Mouse (Mus musculus) E14TG2a.4 (cell line): ENCODE data around the gene Ncoa1.

ENCODE experiments used
- H3K27me3 ChIP-seq: 2 replicates; pipeline ENCODE4 v1.6.1; 2014; ENCODE audit warnings: low read length, control low read depth; ENCODE audit not compliant: insufficient read depth
- H3K36me3 ChIP-seq: 2 replicates; pipeline ENCODE4 v1.6.1; 2014; ENCODE audit warnings: low read length, control low read depth; ENCODE audit not compliant: insufficient read depth
- H3K4me1 ChIP-seq: replicated peaks from 2 replicates; pipeline ENCODE4 v1.6.1; 2014; ENCODE audit warnings: low read depth, low read length, control low read depth
- H3K4me3 ChIP-seq: replicated peaks from 2 replicates; pipeline ENCODE4 v1.5.1; 2014; ENCODE audit warnings: mild to moderate bottlenecking, low read length
- H3K9me3 ChIP-seq: 2 replicates; pipeline ENCODE4 v1.6.1; 2014; ENCODE audit warnings: low read length, control low read depth
- CTCF ChIP-seq: conservative IDR thresholded peaks from 2 replicates; pipeline ENCODE4 v1.5.1; 2014; ENCODE audit warnings: low read length
- NANOG ChIP-seq: IDR thresholded peaks from 2 replicates; pipeline ENCODE4 v1.6.1; 2014; ENCODE audit warnings: borderline replicate concordance, low read length, mixed read lengths
- POU5F1 ChIP-seq: IDR thresholded peaks from 2 replicates; pipeline ENCODE4 v1.6.1; 2014; ENCODE audit warnings: low read length, borderline replicate concordance

The Ncoa1 gene

DNA sequence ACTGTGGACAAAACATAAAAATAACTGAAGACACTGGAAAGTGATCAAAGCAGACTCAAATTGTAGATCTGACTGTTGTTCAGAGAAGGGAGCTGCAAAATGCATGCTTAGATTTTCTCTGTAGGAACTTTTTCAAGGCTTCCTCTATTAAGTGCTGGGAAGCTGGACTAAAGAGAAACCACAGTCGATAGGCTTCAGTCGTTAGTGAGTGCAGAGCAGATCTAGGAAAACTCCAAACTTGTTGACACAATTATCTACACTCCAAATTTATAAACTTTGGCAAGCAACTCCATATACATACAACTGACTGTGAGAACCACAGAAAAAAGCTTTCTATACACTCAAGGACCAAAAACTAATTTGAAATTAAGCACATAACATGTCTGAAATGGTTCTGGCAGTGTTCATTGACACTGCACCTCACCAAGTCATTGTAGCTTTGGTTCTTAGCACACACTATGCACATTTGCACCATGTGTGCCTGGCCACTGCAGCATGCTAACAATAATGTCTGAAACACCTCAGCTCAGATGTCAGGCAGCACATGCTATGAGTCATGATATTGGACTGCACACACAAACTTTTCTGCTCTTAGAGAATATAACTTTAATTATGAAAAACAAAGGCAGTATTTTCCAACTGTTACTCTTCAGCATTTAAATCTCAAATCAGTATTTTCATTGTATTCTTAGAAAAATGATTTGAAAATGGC, 121.8 kb downstream of the Ncoa1 start:
- Histone ChIP-seq H3K4me1 (peaks cover 51% of the 10 kb centered on the region), H3K4me3 (0 out of 2 replicates have a peak overlapping the region, but pooled peaks have one; percentile 51), H3K9me3 (no peaks in the 10 kb centered on the region), H3K27me3 (no peaks in the 10 kb centered on the region), H3K36me3 (peaks cover 5% of the 10 kb centered on the region)
- TF ChIP-seq CTCF (no peak), POU5F1 (no peak), NANOG (no peak)

DNA sequence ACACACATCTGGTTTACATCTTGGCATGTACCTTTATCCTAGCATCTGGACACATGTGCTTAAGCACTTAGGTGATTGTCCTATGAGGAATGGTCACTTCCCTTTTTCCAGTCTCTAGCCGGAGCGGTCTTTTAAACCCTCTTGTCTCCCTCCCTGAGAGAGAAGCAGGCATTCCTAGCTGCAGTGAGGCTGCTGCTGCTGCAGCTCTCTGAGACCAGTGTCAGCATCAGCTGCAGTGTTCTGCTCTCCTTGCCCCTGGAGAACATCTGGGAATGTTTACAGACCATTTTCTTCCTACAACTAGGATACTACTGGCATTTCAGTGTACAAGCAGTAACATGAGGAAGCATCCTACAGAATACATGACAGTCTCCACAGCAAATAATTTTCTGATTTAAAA, 133.8 kb downstream of the Ncoa1 start:
- H3K27me3 ChIP-seq = no peaks in the 10 kb centered on the region
- H3K4me3 ChIP-seq = no peak overlapping the region
- peaks cover 5% of the 10 kb centered on the region for H3K36me3 ChIP-seq
- no peak for TF ChIP-seq POU5F1
- no peak for TF ChIP-seq NANOG
- TF ChIP-seq CTCF = no peak
- no peaks in the 10 kb centered on the region for H3K9me3 ChIP-seq
- no peaks in the 10 kb centered on the region; the same call in 1 of the 2 replicates for H3K4me1 ChIP-seq

DNA sequence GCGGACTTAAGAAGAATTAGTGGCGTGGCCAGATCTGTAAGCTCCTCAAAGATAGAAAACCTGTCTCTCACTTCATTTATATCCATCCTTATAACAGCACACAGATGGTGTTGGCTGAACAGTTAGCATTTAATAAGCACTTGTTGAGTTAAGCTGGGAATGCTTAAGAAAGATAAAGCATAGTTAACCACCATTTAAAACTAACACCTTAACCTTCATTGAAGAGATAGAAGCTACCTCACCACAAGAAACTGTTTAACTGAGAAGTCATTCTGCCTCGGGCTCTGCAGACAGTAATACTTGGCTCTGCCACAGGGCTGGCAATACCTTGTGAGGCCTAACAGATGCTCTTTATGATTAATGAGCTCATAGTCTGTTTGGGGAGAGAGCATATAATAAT, 134.9 kb downstream of the Ncoa1 start:
- no peaks in the 10 kb centered on the region for H3K9me3 ChIP-seq
- H3K4me1 ChIP-seq = no peaks in the 10 kb centered on the region; the same call in 1 of the 2 replicates
- H3K36me3 ChIP-seq = peaks cover 11% of the 10 kb centered on the region
- no peak overlapping the region for H3K4me3 ChIP-seq
- H3K27me3 ChIP-seq = no peaks in the 10 kb centered on the region
- TF ChIP-seq POU5F1 (no peak), CTCF (no peak), NANOG (no peak)

DNA sequence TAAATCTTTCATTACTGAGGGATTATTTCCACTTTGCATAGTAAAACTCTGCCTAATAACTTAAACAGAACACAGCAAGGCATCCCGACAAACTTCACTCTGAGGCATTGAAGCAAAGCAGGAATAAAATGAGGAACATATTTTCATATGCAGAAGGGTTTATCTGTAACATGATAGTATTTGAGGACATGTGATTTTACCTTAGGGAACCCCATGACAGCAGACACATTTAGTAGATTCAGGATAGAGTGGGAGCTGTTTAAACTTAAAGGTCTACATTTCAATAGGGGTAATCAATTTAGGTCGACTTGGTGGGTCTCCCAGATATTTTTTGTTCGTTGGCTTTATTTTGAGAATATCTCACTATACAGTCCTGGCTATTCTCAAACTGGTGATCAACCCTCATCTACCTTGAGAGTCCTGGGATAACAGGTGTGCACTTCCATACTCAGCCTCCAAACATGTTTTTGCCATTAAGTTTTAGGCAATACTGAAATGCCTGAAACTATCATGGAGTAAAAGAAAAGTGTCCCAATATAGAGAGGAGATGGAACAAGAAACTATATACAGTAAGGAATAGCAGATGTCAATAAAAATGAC, 136.6 kb downstream of the Ncoa1 start:
- H3K4me1 ChIP-seq = no peaks in the 10 kb centered on the region; the same call in 1 of the 2 replicates
- peaks cover 11% of the 10 kb centered on the region for H3K36me3 ChIP-seq
- H3K4me3 ChIP-seq = no peak overlapping the region
- H3K9me3 ChIP-seq = no peaks in the 10 kb centered on the region
- TF ChIP-seq POU5F1 (no peak), CTCF (no peak), NANOG (no peak)
- H3K27me3 ChIP-seq = no peaks in the 10 kb centered on the region

DNA sequence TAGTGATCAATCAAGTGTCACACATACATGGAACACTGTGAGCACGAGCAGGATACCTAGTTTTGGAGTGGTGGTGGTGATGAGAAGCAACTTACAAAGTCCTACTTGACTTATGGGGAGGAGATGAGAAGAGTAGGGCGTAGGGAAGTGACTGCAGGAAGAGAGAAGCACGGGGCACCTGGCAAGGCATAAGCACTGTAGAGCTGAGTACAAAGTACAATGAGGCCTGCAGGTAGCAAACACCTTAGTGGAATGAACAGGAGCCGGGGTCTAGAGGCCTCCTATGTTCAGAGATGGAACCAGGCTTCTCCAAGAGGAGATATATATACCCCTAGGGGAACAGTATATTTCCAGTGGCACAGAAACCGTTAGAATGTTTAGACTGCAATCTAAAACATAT, 153.4 kb downstream of the Ncoa1 start:
- TF ChIP-seq NANOG (no peak), POU5F1 (no peak), CTCF (no peak)
- H3K27me3 ChIP-seq = no peaks in the 10 kb centered on the region
- no peaks in the 10 kb centered on the region for H3K9me3 ChIP-seq

DNA sequence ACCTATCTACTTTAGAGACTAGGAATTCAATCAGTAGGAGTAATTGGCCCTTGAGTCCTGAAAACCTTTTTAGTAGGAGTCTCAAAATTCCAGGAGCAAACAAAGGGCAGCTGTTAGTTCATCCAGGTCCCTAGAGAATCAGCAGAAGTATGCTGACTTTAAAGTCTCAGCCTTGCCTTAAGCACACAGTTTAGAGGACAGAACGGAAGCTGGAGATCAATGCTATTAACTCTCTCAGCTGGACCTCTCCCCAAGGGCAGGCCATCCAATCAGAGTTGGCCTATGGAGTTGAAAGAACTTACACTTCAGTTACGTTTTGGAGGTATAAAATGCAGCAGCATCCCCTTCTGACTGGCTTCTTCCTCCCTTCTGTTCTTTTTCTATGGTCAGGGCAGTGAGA, 154.8 kb downstream of the Ncoa1 start:
- TF ChIP-seq NANOG = peak; percentile 57; the same call in 1 of the 2 replicates
- TF ChIP-seq POU5F1 = no peak
- Histone ChIP-seq H3K4me3 (no peak overlapping the region), H3K36me3 (0 out of 2 replicates have a peak, but pooled peaks cover 2% of the 10 kb centered on the region), H3K9me3 (no peaks in the 10 kb centered on the region), H3K4me1 (no peaks in the 10 kb centered on the region), H3K27me3 (no peaks in the 10 kb centered on the region)

More for the DNA sequence above, 153.4 kb downstream of the Ncoa1 start:
- Histone ChIP-seq H3K36me3 (0 out of 2 replicates have a peak, but pooled peaks cover 2% of the 10 kb centered on the region), H3K4me3 (no peak overlapping the region), H3K4me1 (no peaks in the 10 kb centered on the region)

DNA sequence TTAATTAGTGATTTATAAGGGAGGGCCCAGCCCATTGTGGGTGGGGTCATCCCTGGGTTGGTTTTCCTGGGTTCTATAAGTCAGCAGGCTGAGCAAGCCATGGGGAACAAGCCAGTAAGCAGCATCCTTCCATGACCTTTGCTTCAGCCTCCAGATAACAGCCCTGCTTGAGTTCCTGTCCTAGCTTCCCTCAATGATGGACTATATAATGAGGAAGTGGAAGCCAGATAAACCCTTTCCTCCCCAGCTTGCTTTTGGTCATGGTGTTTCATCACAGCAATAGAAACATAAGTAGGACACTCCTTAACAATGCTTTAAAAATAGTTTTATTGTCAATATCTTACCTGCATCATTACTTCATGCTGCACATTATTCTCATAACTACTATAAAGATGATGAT, 163.2 kb downstream of the Ncoa1 start:
- no peaks in the 10 kb centered on the region for H3K9me3 ChIP-seq
- H3K27me3 ChIP-seq = no peaks in the 10 kb centered on the region
- TF ChIP-seq NANOG (no peak), POU5F1 (no peak), CTCF (no peak)
- H3K36me3 ChIP-seq = peaks cover 12% of the 10 kb centered on the region
- no peak overlapping the region for H3K4me3 ChIP-seq
- H3K4me1 ChIP-seq = no peaks in the 10 kb centered on the region

DNA sequence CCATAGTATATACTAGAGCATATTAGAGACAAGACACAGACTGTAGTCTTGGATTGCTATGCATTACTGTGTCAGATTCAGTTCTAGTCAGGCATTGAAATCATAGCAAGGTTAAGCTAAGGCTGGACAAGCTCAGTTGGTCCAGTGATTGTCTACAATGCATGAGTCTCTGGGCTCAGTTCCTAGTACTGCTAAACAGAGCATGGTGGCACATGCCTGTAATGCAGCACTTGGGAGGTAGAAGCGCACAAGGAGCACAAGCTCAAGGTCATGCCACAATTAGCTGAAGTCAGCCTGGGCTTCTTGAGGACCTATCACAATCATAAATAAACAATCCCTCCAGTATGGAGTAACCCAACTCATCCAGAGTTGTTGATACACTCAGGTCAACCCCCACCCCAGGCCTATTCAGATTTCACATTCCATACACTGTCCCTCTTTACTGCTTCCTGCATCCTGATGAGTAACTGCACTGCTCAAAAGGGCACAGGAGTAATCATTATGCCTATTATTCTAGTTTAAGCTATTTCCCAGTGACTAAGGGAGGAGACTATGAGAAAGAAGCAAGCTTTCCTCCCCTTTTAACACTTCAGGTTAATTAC, 170.2 kb downstream of the Ncoa1 start:
- Histone ChIP-seq H3K27me3 (no peaks in the 10 kb centered on the region), H3K36me3 (no peaks in the 10 kb centered on the region), H3K9me3 (no peaks in the 10 kb centered on the region), H3K4me3 (no peak overlapping the region), H3K4me1 (no peaks in the 10 kb centered on the region)
- TF ChIP-seq POU5F1 (no peak), CTCF (no peak), NANOG (no peak)
